Mouse (Mus musculus): Measurements from ENCODE around the gene Spg20.

DNA sequence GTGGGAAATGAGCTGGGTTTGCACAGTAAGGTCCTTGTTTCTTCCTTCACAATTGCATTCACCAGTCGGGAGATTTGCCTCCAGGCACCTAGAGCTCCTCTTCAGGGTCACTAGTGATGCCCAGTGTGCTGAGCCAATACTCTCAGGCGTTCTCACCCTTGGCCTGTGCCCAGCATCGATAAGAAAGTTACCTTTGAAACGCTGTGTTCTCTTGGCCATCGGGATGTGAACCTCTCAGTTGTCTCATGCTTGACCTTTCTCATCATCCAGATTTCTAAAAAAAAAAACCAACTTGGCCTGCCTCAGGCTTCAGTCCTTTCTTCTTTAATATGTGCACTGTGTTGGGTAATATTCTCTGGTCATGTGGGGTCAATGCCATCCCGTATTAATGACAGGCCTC lies 34.5 kb downstream of the Spg20 start:
- TF ChIP-seq POLR2A (IDR thresholded peaks at IDR 0.05; ENCODE audit: control insufficient read depth, extremely low read depth, insufficient read depth, low read length, poor library complexity) (no peak), CTCF (IDR thresholded peaks at IDR 0.05; ENCODE audit: borderline replicate concordance, control insufficient read depth, extremely low read depth, insufficient read depth, low read length, poor library complexity) (no peak)

Measured in thymus, adult 2 months (tissue).